Mouse (Mus musculus) heart, embryonic 11.5 days (tissue): ENCODE measurements around the gene Twf2. TPM values are rescaled to one million over a fixed set of nuclear protein-coding genes. Genes with fewer than 3 reads are reported as not detected.
A peak's percentile ranks its signal among the peaks of the same experiment; 100 is the strongest.

Experiments used
- ATAC-seq: fragments of 200-750 bp; cut with Nextera tagmentation; replicated peaks from 2 replicates; pipeline ENCODE4 v1.8.0; 2017; ENCODE audit warnings: moderate library complexity; ENCODE audit not compliant: insufficient number of reproducible peaks, low FRiP score, low TSS enrichment
- H3K27ac ChIP-seq: fragments of 300-500 bp; sonication (generic); 2 replicates; pipeline ENCODE4 v1.5.1; 2014; ENCODE audit warnings: mild to moderate bottlenecking, low read depth, low read length
- H3K27me3 ChIP-seq: fragments of 300-500 bp; sonication (generic); 2 replicates; pipeline ENCODE4 v1.6.1; 2014; ENCODE audit warnings: mild to moderate bottlenecking, low read length, mixed read lengths; ENCODE audit not compliant: control insufficient read depth, insufficient read depth
- H3K36me3 ChIP-seq: fragments of 300-500 bp; sonication (generic); 2 replicates; pipeline ENCODE4 v1.6.1; 2014; ENCODE audit warnings: mild to moderate bottlenecking, low read length, moderate library complexity, mixed read lengths; ENCODE audit not compliant: control insufficient read depth, insufficient read depth
- H3K4me1 ChIP-seq: fragments of 300-500 bp; sonication (generic); 2 replicates; pipeline ENCODE4 v1.6.1; 2014; ENCODE audit warnings: low read length; ENCODE audit not compliant: control insufficient read depth, insufficient read depth
- H3K4me2 ChIP-seq: fragments of 300-500 bp; sonication (generic); 2 replicates; pipeline ENCODE4 v1.6.1; 2014; ENCODE audit warnings: mild to moderate bottlenecking, moderate library complexity
- H3K4me3 ChIP-seq: fragments of 300-500 bp; sonication (generic); 2 replicates; pipeline ENCODE4 v1.5.1; 2014; ENCODE audit warnings: low read depth, low read length
- H3K9ac ChIP-seq: fragments of 300-500 bp; sonication (generic); 2 replicates; pipeline ENCODE4 v1.6.1; 2014; ENCODE audit warnings: mild to moderate bottlenecking, low read depth, low read length, moderate library complexity
- H3K9me3 ChIP-seq: fragments of 300-500 bp; sonication (generic); replicated peaks from 2 replicates; pipeline ENCODE4 v1.6.1; 2016; ENCODE audit warnings: low read length; ENCODE audit not compliant: control insufficient read depth
- WGBS: fragments of 180-500 bp; shearing (Covaris S2); extraction: QIAGEN DNeasy Blood & Tissue Kit; methylation state at CpG from one replicate; pipeline ENCODE4 v1.1.7; 2014; ENCODE audit not compliant: insufficient replicate concordance; 5-methylcytosine and 5-hydroxymethylcytosine counted together
- polyA plus RNA-seq: library from polyadenylated mRNA; unstranded; fragments of >200 nt; fragmentation: Nextera tagmentation; extraction: Ambion mirVana; gene quantifications from 2 replicates; pipeline ENCODE4 v1.2.1, GENCODE M21; 2014

Gene Twf2
- polyA plus RNA-seq, 1 experiment from 2014 or later = 55.6 TPM

- H3K9me3 ChIP-seq = no peaks in the 10 kb centered on the region
- H3K36me3 ChIP-seq = 0 out of 2 replicates have a peak, but pooled peaks cover 5% of the 10 kb centered on the region
- peak within 1 kb of the TSS; percentile 76 for H3K4me2 ChIP-seq
- peaks cover 31% of the 10 kb centered on the region for H3K4me1 ChIP-seq
- H3K27me3 ChIP-seq = no peaks in the 10 kb centered on the region
- peak within 1 kb of the TSS; percentile 50 for H3K27ac ChIP-seq
- peak within 1 kb of the TSS; percentile 75 for H3K9ac ChIP-seq
- H3K4me3 ChIP-seq = peak within 1 kb of the TSS; percentile 72
- ATAC-seq = 0 out of 2 replicates have a peak, but pooled peaks have one; percentile 16
- WGBS = 37% methylated on average over 18 of the region's 18 CpGs
Observed at GRCm38 (mm10) chr9:106199535-106200272, 3.2 kb upstream of the Twf2 start, which contains the start of gene Ppm1m. Gene Ppm1m (minus strand): TSS chr9:106199746.

GRCm38 (mm10) chr9:106201895-106202294, 1.0 kb upstream of the Twf2 start:
- Histone ChIP-seq H3K9me3 (no peaks in the 10 kb centered on the region), H3K36me3 (no peaks in the 10 kb centered on the region), H3K4me2 (peak overlapping the region; percentile 73), H3K9ac (no peak overlapping the region), H3K27ac (no peak overlapping the region), H3K4me1 (peaks cover 41% of the 10 kb centered on the region), H3K4me3 (no peak overlapping the region; the same call in 1 of the 2 replicates), H3K27me3 (no peaks in the 10 kb centered on the region)
- WGBS = 82% methylated on average over 3 of the region's 3 CpGs
- no peak for ATAC-seq

GRCm38 (mm10) chr9:106203990-106204851, 1.3 kb downstream of the Twf2 start:
- Histone ChIP-seq H3K9me3 (no peaks in the 10 kb centered on the region), H3K36me3 (0 out of 2 replicates have a peak, but pooled peaks cover 3% of the 10 kb centered on the region), H3K4me3 (peak overlapping the region; percentile 72), H3K4me2 (peak overlapping the region; percentile 73), H3K27me3 (no peaks in the 10 kb centered on the region), H3K9ac (peak overlapping the region; percentile 54; the same call in 1 of the 2 replicates), H3K4me1 (peaks cover 36% of the 10 kb centered on the region), H3K27ac (peak overlapping the region; percentile 57)
- 69% methylated on average over 7 of the region's 7 CpGs for WGBS
- ATAC-seq = no peak

DNA sequence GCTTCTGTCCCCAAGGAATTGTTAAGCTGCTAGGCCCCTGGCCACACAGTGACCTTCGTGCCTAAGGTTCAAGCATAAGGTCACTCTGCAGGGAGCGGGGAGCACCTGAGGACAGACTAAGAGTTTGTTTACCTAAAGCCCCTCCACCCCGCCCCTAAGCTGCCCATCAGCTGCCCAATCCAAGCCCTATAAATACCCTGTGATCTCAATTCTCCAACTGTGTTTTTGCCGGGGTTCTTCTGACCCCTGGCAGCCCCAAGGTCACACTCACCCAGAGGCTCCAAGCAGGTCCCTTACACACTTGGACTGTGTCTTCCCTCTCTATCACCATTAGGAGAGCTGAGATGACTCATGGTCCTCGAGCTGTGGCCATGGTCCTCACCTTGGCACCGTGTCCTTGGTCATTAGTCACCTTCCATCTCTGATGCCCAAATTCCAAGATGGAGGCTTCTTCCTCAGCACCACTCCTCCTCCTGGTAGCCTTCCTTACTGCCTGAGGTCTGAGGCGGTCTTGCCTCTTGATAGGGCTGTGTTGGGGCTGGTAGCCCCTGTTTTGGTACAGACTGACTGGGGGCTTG, 2.9 kb downstream of the Twf2 start:
- peaks cover 27% of the 10 kb centered on the region for H3K4me1 ChIP-seq
- no peak overlapping the region for H3K27ac ChIP-seq
- 76% methylated on average over 7 of the region's 7 CpGs for WGBS
- H3K9ac ChIP-seq = no peak overlapping the region
- 0 out of 2 replicates have a peak, but pooled peaks cover 3% of the 10 kb centered on the region for H3K36me3 ChIP-seq
- peak overlapping the region; percentile 8; the same call in 1 of the 2 replicates for H3K4me2 ChIP-seq
- H3K9me3 ChIP-seq = no peaks in the 10 kb centered on the region
- no peak for ATAC-seq
- H3K27me3 ChIP-seq = no peaks in the 10 kb centered on the region
- no peak overlapping the region for H3K4me3 ChIP-seq

GRCm38 (mm10) chr9:106206515-106206914, 3.6 kb downstream of the Twf2 start:
- no peak overlapping the region for H3K4me3 ChIP-seq

DNA sequence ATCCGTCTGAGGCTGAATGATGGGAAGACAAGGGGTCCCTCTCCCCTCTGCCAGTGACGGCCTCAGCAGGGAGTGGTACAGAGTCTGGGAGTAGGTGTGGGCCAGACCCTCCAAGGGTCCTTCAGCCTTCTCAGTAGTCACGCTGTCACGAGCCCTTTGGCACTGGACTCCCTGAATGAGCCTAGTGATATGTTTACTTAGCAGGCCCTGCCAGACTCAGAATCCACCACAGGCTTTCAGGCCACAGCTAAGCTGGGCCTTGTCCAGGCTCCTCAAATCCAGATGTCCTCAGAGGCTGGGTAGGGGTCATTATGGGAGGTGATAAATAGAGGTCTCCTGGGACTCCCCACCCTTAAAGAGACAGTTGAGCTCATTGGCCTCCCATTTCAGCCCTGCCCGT, 5.3 kb downstream of the Twf2 start:
- H3K4me2 ChIP-seq = no peak overlapping the region
- WGBS = 81% methylated on average over 5 of the region's 5 CpGs
- H3K9ac ChIP-seq = no peak overlapping the region
- H3K27ac ChIP-seq = no peak overlapping the region
- no peaks in the 10 kb centered on the region for H3K9me3 ChIP-seq
- H3K36me3 ChIP-seq = 0 out of 2 replicates have a peak, but pooled peaks cover 3% of the 10 kb centered on the region
- H3K27me3 ChIP-seq = no peaks in the 10 kb centered on the region
- no peak overlapping the region for H3K4me3 ChIP-seq
- ATAC-seq = no peak
- H3K4me1 ChIP-seq = peaks cover 34% of the 10 kb centered on the region

More at GRCm38 (mm10) chr9:106206515-106206914, 3.6 kb downstream of the Twf2 start:
- Histone ChIP-seq H3K9me3 (no peaks in the 10 kb centered on the region), H3K36me3 (0 out of 2 replicates have a peak, but pooled peaks cover 3% of the 10 kb centered on the region), H3K27me3 (no peaks in the 10 kb centered on the region), H3K4me1 (peaks cover 31% of the 10 kb centered on the region), H3K9ac (0 out of 2 replicates have a peak overlapping the region, but pooled peaks have one; percentile 17), H3K27ac (0 out of 2 replicates have a peak overlapping the region, but pooled peaks have one; percentile 15), H3K4me2 (peak overlapping the region; percentile 31)
- 58% methylated on average over 2 of the region's 2 CpGs for WGBS
- ATAC-seq = no peak

DNA sequence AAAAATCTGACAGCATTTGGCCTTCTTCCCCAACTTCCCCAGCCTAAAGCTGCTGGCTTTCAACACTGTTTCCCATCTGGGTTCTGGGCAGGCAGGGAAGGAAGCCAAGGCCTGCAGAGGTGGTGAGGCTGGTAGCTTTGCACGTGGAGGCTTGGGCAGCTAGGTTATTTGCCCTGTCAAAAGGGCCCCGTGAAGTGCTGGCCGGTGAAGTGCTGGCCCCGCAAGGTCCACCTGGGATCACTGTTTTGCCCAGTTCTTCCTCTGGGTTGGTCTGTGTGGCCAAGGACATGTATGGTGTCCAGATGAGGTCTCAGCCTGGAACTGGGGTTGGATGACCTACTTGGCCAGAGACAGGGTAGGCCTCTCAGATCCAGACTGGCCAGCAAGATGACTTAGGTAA, 7.0 kb downstream of the Twf2 start:
- no peak overlapping the region for H3K4me3 ChIP-seq
- no peak overlapping the region for H3K4me2 ChIP-seq
- H3K9me3 ChIP-seq = no peaks in the 10 kb centered on the region
- H3K36me3 ChIP-seq = peaks cover 16% of the 10 kb centered on the region
- 80% methylated on average over 4 of the region's 4 CpGs for WGBS
- no peak overlapping the region for H3K27ac ChIP-seq
- no peak overlapping the region for H3K9ac ChIP-seq
- no peak for ATAC-seq
- H3K4me1 ChIP-seq = peaks cover 19% of the 10 kb centered on the region
- H3K27me3 ChIP-seq = no peaks in the 10 kb centered on the region
